Mouse (Mus musculus): Measurements from ENCODE around the gene Ssx2ip. TPM values are rescaled to one million over a fixed set of nuclear protein-coding genes. Genes with fewer than 3 reads are reported as not detected.

Gene Ssx2ip
- 21.4 and 23.1 TPM in 2 replicates for polyA plus RNA-seq (2014; fragmentation: Nextera tagmentation; extraction: Ambion mirVana)

DNA sequence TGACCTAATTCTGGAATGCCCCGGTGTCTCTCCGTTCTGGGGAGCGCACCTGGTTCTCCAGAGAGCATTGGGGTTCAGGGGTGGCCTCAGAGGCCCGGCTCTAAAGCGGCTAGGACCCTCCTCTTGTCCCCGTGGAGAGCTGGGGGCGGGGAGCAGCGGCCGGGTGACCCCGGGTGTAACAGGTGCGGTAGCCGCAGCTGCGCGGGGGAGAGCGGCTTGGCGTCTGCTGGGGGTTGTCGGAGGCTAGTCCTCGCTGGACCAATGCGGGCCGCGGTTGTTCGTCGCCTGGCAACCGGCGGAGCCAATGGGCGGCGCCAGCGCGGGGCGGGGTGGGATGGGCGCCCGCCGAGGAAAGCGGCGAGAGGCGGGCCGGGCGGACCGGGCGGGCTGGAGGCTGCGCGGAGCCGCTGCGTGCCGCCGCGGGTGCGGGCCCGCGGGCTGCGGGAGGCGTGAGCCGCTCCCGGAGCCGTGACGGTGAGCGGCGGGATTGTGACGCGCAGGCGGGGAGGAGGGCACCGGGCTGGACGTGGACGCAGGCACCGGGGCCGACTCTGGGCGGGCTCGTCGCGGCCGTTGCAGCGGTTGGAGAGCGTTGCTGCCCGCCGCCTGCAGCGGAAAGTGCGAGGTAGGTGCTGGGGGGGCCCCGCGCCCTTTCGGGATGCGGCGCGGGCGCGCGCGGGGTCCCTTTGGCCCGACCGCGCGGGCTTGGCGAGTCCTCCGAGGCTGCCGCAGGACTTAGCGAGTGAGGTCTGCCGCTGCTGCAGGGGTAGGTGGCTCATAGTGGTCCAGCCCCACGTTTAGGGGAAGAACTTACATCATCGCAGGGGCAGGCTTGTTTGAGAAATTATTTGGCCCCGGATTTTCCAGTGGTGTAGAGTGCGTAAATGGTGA lies at the start of gene Ssx2ip:
TSS of gene Ssx2ip (plus strand) at position 332 of the 891 bp plus-strand sequence.
- Histone ChIP-seq H3K27me3 (ENCODE audit: control insufficient read depth, insufficient read depth, low read length) (no peaks in the 10 kb centered on the region), H3K9me3 (ENCODE audit: control insufficient read depth, low read length) (no peaks in the 10 kb centered on the region), H3K4me3 (ENCODE audit: low read depth, low read length) (peak within 1 kb of the TSS; percentile 90), H3K4me2 (ENCODE audit: low read depth, severe bottlenecking) (peak within 1 kb of the TSS; percentile 86), H3K9ac (ENCODE audit: low read length) (peak within 1 kb of the TSS; percentile 87), H3K36me3 (ENCODE audit: control insufficient read depth, insufficient read depth, low read length) (no peaks in the 10 kb centered on the region), H3K27ac (replicated peaks; ENCODE audit: low read depth, low read length) (peak within 1 kb of the TSS; percentile 59; the same call in 1 of the 2 replicates), H3K4me1 (ENCODE audit: control insufficient read depth, insufficient read depth, low read length) (peaks cover 14% of the 10 kb centered on the region)
- WGBS: under 1% methylated on average over 76 of the region's 100 CpGs
- peak; percentile 99 for DNase-seq (ENCODE audit: low spot score)
- peak; percentile 96 for ATAC-seq (ENCODE audit: insufficient number of reproducible peaks, low FRiP score, low TSS enrichment, low read depth)

DNA sequence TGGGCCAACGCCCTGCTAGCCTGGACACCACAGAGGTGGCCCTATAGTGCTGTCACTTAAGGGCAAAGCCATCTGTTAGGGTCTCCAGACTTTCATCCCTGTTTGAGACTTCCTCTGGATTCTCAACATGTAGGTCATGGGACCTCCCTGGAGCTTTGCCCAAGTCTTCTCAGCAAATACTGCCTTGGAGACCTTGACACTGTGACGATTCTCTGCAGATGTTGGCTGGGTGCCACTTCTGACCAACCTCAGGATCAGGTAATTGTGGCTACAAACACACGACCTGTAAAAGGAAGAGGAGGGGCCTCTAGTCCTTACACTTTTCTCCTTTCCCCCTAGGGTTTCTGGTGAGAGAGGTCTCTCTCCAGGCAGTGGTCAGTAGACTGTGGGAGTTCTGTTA lies 49.3 kb upstream of the Ssx2ip start:
- ATAC-seq (ENCODE audit: insufficient number of reproducible peaks, low FRiP score, low TSS enrichment, low read depth): no peak
- 82% methylated on average over 3 of the region's 3 CpGs for WGBS
- Histone ChIP-seq H3K4me2 (ENCODE audit: low read depth, severe bottlenecking) (no peak overlapping the region), H3K36me3 (ENCODE audit: control insufficient read depth, insufficient read depth, low read length) (no peaks in the 10 kb centered on the region), H3K27ac (replicated peaks; ENCODE audit: low read depth, low read length) (no peak overlapping the region), H3K9ac (ENCODE audit: low read length) (no peak overlapping the region), H3K27me3 (ENCODE audit: control insufficient read depth, insufficient read depth, low read length) (no peaks in the 10 kb centered on the region), H3K4me3 (ENCODE audit: low read depth, low read length) (no peak overlapping the region), H3K9me3 (ENCODE audit: control insufficient read depth, low read length) (no peaks in the 10 kb centered on the region; the same call in 1 of the 2 replicates), H3K4me1 (ENCODE audit: control insufficient read depth, insufficient read depth, low read length) (no peaks in the 10 kb centered on the region)
- DNase-seq (ENCODE audit: low spot score): no peak

DNA sequence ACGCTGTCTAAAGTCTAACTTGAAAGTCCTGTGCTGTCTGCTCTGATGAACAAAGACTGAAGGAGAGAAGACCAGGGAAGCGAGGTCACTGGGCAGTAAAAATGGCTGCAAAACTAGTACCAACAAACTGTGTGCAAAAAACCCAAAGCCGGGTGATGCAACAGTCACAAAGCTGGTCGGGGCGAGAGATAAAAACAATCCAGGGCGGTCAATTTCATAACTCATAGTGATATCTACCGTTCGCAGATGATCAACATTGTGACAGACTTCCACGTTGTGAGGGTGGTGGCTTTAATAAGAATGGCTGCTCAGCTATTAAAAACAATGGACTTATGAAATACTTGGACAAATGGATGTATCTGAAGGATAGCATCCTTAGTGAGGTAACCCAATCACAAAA lies 39.0 kb upstream of the Ssx2ip start:
- no peak overlapping the region for H3K4me2 ChIP-seq (ENCODE audit: low read depth, severe bottlenecking)
- H3K4me3 ChIP-seq (ENCODE audit: low read depth, low read length): no peak overlapping the region
- no peak for ATAC-seq (ENCODE audit: insufficient number of reproducible peaks, low FRiP score, low TSS enrichment, low read depth)
- H3K27ac ChIP-seq (replicated peaks; ENCODE audit: low read depth, low read length): no peak overlapping the region
- H3K9me3 ChIP-seq (ENCODE audit: control insufficient read depth, low read length): no peaks in the 10 kb centered on the region
- 89% methylated on average over 9 of the region's 9 CpGs for WGBS
- H3K9ac ChIP-seq (ENCODE audit: low read length): no peak overlapping the region
- no peak for DNase-seq (ENCODE audit: low spot score)
- H3K4me1 ChIP-seq (ENCODE audit: control insufficient read depth, insufficient read depth, low read length): no peaks in the 10 kb centered on the region
- H3K27me3 ChIP-seq (ENCODE audit: control insufficient read depth, insufficient read depth, low read length): no peaks in the 10 kb centered on the region
- no peaks in the 10 kb centered on the region for H3K36me3 ChIP-seq (ENCODE audit: control insufficient read depth, insufficient read depth, low read length)

DNA sequence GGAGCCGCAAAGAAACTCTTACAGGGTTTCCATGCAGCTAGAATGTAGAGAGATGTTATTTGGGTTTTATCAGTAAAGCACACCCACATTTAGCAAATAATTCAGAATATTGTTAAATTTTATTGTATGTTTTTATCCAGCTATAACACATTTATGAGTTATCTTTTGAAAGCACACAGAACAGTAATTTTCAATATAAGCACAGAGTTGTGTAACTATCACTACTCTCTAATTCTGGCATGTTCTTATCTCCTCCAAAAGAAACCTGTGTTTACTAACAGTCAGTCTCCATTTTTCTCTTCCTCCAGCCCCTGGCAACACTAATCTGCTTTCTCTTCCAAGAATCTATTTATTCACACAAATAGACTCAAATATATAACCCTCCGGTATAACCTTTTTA lies 37.4 kb upstream of the Ssx2ip start:
- no peaks in the 10 kb centered on the region for H3K36me3 ChIP-seq (ENCODE audit: control insufficient read depth, insufficient read depth, low read length)
- H3K9me3 ChIP-seq (ENCODE audit: control insufficient read depth, low read length): no peaks in the 10 kb centered on the region
- no peak overlapping the region for H3K27ac ChIP-seq (replicated peaks; ENCODE audit: low read depth, low read length)
- no peak overlapping the region for H3K4me3 ChIP-seq (ENCODE audit: low read depth, low read length)
- no peak for ATAC-seq (ENCODE audit: insufficient number of reproducible peaks, low FRiP score, low TSS enrichment, low read depth)
- WGBS: 95% methylated on average over 2 of the region's 2 CpGs
- H3K4me1 ChIP-seq (ENCODE audit: control insufficient read depth, insufficient read depth, low read length): no peaks in the 10 kb centered on the region
- H3K27me3 ChIP-seq (ENCODE audit: control insufficient read depth, insufficient read depth, low read length): no peaks in the 10 kb centered on the region
- DNase-seq (ENCODE audit: low spot score): no peak
- no peak overlapping the region for H3K4me2 ChIP-seq (ENCODE audit: low read depth, severe bottlenecking)
- H3K9ac ChIP-seq (ENCODE audit: low read length): no peak overlapping the region

DNA sequence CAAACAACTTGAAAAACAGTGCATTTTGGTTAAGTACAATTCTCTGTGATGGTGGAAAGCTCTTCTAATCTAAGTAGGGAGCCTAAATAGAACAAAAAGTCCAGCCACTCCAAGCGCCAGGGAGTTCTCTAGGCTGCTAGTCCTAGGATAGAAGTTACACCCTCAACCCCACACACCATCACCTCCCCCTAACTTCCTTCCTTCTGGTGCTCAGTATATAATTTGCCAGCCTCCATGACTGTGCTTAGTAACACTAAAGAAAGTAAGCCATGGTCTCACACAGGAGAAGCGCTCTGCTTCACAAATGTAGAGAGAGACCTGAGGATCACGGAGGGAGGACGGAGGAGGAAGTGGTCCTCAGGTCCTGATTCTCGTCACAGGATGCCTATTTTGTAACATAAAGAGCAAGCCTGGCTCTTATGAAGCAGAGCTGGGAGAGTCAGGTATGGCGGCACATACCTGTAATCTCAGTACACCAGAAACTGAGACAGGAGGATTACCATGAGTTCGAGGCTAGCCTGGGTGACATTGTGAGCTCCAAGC lies 33.8 kb upstream of the Ssx2ip start:
- Histone ChIP-seq H3K27ac (replicated peaks; ENCODE audit: low read depth, low read length) (no peak overlapping the region), H3K9ac (ENCODE audit: low read length) (no peak overlapping the region), H3K4me2 (ENCODE audit: low read depth, severe bottlenecking) (no peak overlapping the region), H3K36me3 (ENCODE audit: control insufficient read depth, insufficient read depth, low read length) (no peaks in the 10 kb centered on the region), H3K27me3 (ENCODE audit: control insufficient read depth, insufficient read depth, low read length) (no peaks in the 10 kb centered on the region), H3K4me3 (ENCODE audit: low read depth, low read length) (no peak overlapping the region), H3K9me3 (ENCODE audit: control insufficient read depth, low read length) (no peaks in the 10 kb centered on the region), H3K4me1 (ENCODE audit: control insufficient read depth, insufficient read depth, low read length) (no peaks in the 10 kb centered on the region)
- no peak for ATAC-seq (ENCODE audit: insufficient number of reproducible peaks, low FRiP score, low TSS enrichment, low read depth)
- 84% methylated on average over 7 of the region's 7 CpGs for WGBS
- no peak for DNase-seq (ENCODE audit: low spot score)

DNA sequence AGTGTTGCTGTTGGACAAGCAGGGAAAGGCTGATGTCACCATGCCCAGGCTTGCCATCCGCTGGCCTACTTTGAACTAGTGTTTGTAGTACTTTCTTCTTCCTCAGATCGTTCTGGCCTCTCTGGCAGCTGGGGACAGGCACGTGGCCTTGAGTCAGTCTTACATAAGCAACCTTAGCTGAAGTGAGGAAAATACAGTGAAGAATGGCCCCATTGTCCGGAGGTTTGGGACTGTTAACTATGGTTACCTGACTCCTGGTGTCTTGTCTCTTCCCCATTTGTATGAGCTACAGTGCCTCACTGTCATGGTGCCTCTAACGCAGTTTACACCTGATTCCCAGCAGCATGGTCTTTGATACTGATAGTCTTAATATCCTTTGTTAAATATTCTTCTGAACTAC lies 33.2 kb upstream of the Ssx2ip start:
- ATAC-seq (ENCODE audit: insufficient number of reproducible peaks, low FRiP score, low TSS enrichment, low read depth): no peak
- no peak overlapping the region for H3K27ac ChIP-seq (replicated peaks; ENCODE audit: low read depth, low read length)
- no peaks in the 10 kb centered on the region for H3K4me1 ChIP-seq (ENCODE audit: control insufficient read depth, insufficient read depth, low read length)
- no peak overlapping the region for H3K4me3 ChIP-seq (ENCODE audit: low read depth, low read length)
- H3K4me2 ChIP-seq (ENCODE audit: low read depth, severe bottlenecking): no peak overlapping the region
- H3K27me3 ChIP-seq (ENCODE audit: control insufficient read depth, insufficient read depth, low read length): no peaks in the 10 kb centered on the region
- H3K9ac ChIP-seq (ENCODE audit: low read length): no peak overlapping the region
- WGBS: 82% methylated on average over 5 of the region's 5 CpGs
- DNase-seq (ENCODE audit: low spot score): no peak
- H3K9me3 ChIP-seq (ENCODE audit: control insufficient read depth, low read length): no peaks in the 10 kb centered on the region
- H3K36me3 ChIP-seq (ENCODE audit: control insufficient read depth, insufficient read depth, low read length): no peaks in the 10 kb centered on the region

DNA sequence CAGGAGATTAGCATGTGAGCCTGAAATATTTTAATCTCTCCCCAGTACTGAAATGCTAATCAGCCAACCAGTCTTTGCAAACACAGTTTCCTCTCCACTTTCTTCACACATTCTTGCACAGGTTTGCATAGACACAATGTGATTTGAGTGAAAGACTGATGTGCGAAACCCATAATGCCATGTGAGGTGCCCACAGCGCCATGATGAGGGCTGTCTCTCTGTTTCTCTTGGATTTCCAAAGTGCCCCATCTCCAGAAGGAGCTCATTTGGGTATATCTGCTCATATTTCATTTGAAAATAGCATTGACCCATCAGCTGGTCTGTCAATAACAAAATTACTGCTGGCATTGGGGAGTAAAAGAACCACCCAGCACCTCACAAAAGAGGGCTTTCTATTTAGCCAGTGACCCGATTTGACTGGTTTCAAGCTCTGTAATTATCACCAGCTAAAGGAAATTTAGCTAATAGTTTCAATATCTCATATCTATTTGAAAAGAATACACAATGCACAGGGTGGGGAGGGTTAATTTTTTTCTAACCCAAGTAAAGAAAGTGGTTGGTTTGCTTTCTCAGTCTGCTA lies 29.8 kb upstream of the Ssx2ip start:
- WGBS: 94% methylated on average over 3 of the region's 3 CpGs
- H3K36me3 ChIP-seq (ENCODE audit: control insufficient read depth, insufficient read depth, low read length): no peaks in the 10 kb centered on the region
- H3K4me3 ChIP-seq (ENCODE audit: low read depth, low read length): no peak overlapping the region
- no peak overlapping the region for H3K27ac ChIP-seq (replicated peaks; ENCODE audit: low read depth, low read length)
- DNase-seq (ENCODE audit: low spot score) (no peak), ATAC-seq (ENCODE audit: insufficient number of reproducible peaks, low FRiP score, low TSS enrichment, low read depth) (no peak)
- H3K9ac ChIP-seq (ENCODE audit: low read length): no peak overlapping the region
- no peaks in the 10 kb centered on the region for H3K27me3 ChIP-seq (ENCODE audit: control insufficient read depth, insufficient read depth, low read length)
- H3K4me1 ChIP-seq (ENCODE audit: control insufficient read depth, insufficient read depth, low read length): no peaks in the 10 kb centered on the region
- H3K4me2 ChIP-seq (ENCODE audit: low read depth, severe bottlenecking): no peak overlapping the region
- no peaks in the 10 kb centered on the region for H3K9me3 ChIP-seq (ENCODE audit: control insufficient read depth, low read length)

DNA sequence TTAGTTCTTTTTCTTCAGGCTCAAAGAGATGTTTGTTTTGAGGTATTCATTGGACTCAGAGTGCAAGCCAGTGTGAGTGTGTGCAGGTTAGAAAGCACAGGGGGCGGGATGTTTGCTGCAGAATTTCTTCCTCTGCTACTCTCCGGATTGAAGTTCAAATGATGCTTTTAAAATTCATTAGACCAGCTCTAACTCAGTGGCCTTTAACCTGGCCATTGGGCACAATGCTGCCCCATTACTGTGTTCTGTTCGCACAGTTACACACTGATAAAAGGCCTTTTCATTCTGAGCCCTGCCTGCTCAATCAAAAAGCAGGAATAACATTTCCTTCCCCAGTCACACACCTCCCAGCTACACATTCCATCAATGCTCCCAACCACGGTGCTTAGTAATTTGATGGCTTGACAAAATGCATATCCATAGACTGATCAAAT lies 29.2 kb upstream of the Ssx2ip start:
- Histone ChIP-seq H3K27me3 (ENCODE audit: control insufficient read depth, insufficient read depth, low read length) (no peaks in the 10 kb centered on the region), H3K27ac (replicated peaks; ENCODE audit: low read depth, low read length) (0 out of 2 replicates have a peak overlapping the region, but pooled peaks have one; percentile 2), H3K9ac (ENCODE audit: low read length) (no peak overlapping the region), H3K4me1 (ENCODE audit: control insufficient read depth, insufficient read depth, low read length) (no peaks in the 10 kb centered on the region), H3K9me3 (ENCODE audit: control insufficient read depth, low read length) (no peaks in the 10 kb centered on the region), H3K4me3 (ENCODE audit: low read depth, low read length) (no peak overlapping the region), H3K36me3 (ENCODE audit: control insufficient read depth, insufficient read depth, low read length) (no peaks in the 10 kb centered on the region), H3K4me2 (ENCODE audit: low read depth, severe bottlenecking) (no peak overlapping the region)
- DNase-seq (ENCODE audit: low spot score): no peak
- 76% methylated on average over 4 of the region's 4 CpGs for WGBS
- ATAC-seq (ENCODE audit: insufficient number of reproducible peaks, low FRiP score, low TSS enrichment, low read depth): no peak
